Mouse (Mus musculus) brain, adult 2 months (tissue): ENCODE results near the gene Abt1.

Experiments used
- DNase-seq: peaks from one replicate; pipeline ENCODE4 v3.0.0; 2011; ENCODE audit warnings: low read depth, low spot score

The Abt1 gene

GRCm38 (mm10) chr13:23438521-23438920 is 14.9 kb upstream of the Abt1 start:
- DNase-seq = peak; percentile 78

DNA sequence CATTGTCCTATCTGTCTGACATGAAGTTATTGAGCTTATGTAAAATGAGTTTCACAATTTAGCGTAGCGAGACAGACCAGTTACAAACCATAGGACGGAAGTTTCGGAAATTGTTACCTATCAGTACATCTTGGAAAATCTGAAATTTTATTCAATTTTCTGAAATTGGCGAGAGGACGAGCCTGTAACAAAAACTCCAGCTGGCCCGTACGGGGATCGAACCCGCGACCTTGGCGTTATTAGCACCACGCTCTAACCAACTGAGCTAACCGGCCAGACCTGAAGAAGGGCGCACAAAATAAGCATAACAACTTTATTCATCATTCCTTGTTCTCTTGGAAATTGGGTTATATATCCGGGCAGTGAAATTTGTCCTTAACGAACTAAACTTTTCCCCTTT is 14.2 kb upstream of the Abt1 start:
- DNase-seq = peak; percentile 88

DNA sequence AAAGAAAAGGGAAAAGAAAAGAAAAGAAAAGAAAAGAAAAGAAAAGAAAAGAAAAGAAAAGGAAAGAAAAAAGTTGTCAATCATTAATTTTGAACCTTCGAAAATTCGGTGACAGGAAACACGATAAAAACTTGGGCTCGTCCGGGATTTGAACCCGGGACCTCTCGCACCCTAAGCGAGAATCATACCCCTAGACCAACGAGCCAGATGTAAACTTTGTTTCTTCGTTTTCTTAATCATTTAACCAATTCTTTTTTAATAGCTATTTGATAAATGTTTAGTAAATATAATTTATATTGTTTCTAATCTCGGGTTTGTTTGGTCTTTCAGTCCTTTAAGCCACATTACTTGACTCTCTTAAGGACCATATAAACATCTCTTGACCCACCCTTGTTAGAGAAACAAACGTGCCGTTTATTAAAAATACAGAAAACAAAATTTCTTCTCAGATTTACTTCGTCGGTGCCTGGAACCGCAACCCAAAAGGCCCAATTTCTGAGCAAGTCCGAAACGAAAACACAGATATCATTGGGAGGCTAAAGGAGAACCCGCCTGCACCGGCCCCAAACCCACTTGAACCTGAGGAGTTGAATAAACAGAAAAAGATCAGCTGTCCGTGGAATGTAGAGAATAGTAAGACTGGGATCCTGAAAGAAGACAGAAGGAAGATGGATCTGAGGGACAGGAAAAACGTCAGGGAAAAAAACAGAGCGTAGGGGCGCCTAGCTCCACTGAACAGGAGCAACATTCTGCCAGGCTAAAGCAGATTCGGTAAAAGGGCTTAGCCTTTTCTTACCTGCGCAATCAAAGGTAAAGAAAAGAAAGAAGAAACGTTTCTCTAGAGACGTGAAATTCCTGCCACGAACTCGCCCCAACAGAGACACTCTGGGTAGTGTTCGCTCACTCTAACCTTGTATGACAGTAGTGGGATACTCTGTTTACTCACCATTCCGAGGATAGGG is 13.5 kb upstream of the Abt1 start:
- DNase-seq = peak; percentile 59

GRCm38 (mm10) chr13:23436231-23436661 is 12.6 kb upstream of the Abt1 start:
- DNase-seq = peak; percentile 80

GRCm38 (mm10) chr13:23435676-23436075 is 12.0 kb upstream of the Abt1 start:
- DNase-seq = peak; percentile 48

DNA sequence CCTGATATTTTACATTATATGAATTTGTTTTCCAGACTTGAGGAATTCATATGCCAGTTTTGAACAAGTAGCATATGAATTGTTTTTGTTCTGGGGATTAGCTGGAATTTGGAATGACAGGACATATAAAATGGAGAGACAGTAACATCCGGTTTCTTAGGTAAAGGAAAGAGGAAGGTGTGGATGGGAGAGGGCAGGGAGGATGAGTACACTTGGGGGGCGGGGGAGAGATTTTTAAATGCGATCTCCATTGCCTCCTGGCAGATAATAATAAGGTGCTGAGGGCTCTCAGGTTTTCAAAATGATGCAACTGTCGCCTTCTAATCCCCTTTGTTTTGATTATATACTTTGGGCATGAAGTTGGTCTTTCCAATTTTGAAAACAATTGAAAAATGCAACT is 11.6 kb upstream of the Abt1 start:
- DNase-seq = no peak

DNA sequence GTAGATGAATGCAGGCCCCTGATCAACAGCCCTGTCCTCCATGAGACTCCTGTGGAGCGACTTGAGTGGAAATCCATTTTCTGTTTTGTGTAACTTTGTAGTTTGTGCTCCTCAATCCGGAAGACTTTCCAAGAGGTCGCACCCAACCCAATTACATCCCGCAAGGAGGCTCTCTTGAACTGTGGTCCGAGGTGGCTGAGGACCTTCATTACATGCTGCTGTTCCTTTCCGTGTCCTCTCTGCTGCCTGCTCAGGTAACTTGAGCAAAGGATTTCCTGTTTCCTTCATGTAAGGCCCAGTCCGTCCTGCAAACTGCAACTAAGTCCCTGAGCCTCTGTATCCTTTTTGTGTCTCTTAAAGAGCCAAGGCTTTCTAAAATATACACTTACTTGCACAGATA is 10.8 kb upstream of the Abt1 start:
- no peak for DNase-seq

- DNase-seq = no peak
These were observed 10.1 kb upstream of the Abt1 start for GRCm38 (mm10) chr13:23433801-23434200.

DNA sequence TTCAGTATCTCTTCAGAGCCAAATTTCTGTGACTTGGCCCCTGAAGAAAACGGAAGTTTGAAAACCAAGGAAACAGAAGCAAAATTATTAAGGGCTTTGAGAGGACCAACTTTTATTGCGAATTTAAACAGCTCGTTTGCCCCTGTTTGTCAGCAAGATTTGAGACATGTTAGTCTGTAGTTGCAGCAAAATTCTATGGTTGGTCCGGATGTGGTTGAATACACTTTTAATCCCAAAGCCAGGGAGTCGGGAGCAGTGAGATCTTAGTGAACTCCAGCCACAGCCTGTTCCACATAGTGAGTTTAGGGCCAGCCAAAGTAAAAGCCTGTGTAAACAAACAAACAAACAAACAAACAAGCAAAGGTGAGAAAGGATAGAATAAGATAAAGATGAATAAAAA is 9.5 kb upstream of the Abt1 start:
- DNase-seq = no peak

DNA sequence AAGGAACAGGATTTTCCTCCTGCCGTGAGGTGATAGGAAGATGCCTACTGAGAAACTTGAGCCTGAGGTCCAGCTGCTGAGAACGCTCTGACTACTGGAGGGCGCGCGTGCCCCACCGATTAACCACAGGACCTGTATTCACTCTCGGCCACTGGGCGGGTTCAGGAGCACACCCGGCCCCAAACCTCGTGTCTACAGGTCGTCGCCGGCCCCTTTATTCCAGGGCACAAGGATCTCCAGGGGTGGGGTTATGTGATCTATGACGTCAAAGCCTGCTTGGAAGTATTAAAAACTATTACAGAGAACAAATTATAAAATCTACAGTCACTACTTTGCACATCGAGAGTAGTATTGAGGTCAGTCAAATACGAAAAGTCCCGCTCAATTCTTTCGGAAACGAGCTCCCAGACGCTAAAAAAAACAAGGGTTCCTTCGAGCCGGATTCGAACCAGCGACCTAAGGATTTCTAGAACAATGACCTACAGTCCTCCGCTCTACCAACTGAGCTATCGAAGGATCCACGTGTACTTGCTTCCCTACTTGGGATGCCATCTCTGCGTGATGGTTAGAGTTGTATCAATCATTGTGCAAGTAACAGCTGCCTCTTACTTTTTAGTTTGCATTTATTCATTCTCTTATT is 9.0 kb upstream of the Abt1 start:
- peak; percentile 97 for DNase-seq

GRCm38 (mm10) chr13:23431351-23431771 is 7.7 kb upstream of the Abt1 start:
- DNase-seq = peak; percentile 93

DNA sequence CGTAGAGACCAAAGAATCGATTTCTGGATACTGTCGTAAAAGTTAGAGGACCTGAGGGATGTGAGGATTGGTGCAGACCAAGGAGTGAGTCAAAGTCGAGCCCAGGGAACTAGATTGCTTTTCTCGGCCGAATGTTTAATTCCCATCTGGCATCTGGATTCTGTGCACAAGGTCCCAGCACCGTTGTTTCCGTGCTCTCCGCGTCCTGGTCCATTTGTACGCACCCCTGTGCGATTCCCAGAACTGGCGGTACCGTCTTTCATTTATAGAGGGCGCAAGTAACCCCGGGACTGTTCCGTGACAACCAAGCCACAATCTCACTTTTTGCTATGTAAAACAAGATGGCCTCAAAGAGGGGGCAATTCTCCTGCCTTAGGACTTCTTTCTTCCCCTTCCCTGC is 7.1 kb upstream of the Abt1 start:
- DNase-seq = peak; percentile 93

DNA sequence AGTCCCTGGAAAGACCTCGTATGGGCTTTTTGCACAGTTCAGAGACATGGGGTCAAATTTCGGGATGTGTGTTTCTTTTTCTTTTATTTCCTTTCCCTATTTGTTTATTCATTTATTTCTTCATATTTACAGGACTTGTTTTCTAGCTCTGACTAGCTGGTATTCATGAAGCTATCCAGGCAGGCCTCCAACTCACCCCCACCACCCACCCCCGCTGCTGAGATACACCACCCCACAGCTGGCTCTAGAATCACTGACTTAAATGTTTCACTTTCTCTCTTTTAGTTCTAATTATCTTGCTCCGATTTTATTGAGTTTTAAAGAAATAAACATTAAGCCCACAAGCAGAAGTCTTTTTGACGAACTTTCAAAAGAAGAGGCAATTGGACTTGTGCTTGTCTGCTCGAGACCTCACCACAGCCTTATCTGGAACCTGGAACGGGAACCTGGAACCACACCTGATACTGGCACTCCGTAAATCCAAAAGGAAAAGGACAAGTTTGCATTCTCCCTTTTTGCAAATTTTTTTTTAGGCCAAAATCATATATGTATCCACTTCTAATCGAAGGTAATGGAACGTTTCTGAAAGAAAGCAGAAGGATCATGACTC is 6.2 kb upstream of the Abt1 start:
- DNase-seq = no peak

GRCm38 (mm10) chr13:23428166-23428993 is 4.7 kb upstream of the Abt1 start:
- DNase-seq = no peak

GRCm38 (mm10) chr13:23427401-23427910 is 3.8 kb upstream of the Abt1 start:
- DNase-seq = no peak

DNA sequence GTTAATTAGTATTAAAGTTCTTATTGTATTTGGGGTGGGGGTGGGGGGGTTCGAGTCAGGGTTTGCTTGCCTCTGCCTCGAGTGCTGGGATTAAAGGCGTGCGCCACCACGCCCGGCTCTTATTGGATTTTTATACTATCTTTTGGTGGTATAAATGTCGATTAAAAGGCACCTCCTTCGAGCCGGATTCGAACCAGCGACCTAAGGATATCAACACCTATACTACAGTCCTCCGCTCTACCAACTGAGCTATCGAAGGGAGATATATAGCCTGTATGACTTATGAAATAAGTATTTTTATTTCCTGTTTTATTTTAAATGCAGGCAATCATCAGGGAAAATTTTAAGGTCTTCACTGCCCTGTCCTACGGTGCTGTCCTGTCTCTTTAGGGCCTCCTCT is 3.3 kb upstream of the Abt1 start:
- DNase-seq = peak; percentile 58

- peak; percentile 66 for DNase-seq
These were observed 2.7 kb upstream of the Abt1 start for GRCm38 (mm10) chr13:23426335-23426734.

- peak; percentile 84 for DNase-seq
These were observed 1.8 kb upstream of the Abt1 start for GRCm38 (mm10) chr13:23425505-23425904.

DNA sequence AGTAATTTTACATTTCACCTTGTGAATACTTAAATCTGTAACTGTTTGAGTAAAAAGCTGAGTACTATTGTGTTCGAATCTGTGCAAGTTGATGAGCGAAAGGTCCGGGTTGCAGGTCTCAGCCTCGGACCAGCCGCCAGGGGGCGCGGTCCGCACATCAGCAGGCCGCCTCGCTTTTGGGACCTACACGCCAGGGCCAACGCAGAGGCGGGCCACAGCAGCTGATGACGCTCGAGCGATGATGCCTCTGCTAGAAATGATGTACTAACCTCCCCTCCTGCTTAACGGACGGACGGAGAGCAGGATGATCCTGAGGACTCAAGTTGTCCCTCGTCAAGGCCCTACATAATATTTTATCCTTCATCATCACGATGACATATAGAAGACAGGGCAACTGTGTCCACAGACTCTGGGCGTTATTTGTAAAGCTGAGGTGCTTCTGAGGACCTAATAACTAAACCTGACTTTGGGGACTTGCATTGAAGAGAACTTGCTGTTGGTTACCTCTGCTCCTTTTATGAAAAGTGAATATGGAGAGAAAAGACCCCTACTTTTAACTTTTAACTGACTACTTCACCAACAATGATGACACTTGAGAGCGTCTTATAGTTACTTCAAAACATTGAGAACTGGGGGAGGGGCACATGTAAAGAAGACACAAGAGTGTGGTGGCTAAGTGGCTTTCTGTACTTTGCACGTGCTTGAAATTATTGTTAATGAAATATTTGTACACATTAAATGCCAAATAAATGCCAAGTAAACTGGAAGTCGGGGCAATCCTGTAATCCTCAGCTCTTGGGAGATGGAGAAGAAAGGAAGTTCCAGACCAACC is 1.0 kb upstream of the Abt1 start:
- peak; percentile 95 for DNase-seq

- no peak for DNase-seq
These were observed 350 bp upstream of the Abt1 start for GRCm38 (mm10) chr13:23424052-23424380.

- DNase-seq = no peak
These were observed 1.3 kb downstream of the Abt1 start for GRCm38 (mm10) chr13:23422351-23422750.
